8 mouse cellular contexts compared by ENCODE assay signal in the genomic region with DNA sequence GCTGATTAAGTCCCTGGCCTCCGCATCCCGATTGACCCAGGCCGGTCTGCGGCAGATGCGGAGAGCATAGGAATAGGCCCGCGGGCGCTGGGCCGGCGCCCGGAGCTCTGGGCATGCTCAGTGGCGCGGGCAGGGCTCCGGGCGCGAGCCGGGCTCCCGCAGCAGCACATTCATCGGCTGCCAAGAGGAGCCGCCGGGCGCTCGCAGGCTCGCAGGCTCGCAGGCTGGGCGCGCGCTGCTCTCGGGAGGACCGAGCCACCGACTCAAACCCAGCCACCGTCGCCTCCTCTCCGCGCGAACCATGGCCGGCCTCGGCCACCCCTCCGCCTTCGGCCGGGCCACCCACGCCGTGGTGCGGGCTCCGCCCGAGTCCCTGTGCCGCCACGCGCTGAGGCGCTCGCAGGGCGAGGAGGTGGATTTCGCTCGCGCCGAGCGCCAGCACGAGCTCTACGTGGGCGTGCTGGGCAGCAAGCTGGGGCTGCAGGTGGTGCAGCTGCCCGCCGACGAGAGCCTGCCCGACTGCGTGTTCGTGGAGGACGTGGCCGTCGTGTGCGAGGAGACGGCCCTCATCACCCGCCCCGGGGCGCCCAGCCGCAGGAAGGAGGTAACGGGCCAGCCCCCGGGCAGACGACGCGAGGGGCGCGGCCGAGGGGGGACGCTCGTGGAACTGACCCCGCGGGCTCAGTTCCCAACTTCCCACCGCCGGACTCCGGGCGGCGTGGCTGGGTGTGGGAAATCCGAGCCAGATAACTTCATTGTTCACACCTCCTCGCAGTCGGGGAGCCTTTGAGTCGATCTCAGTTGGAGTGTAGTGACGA. TPM values are rescaled to one million over a fixed set of nuclear protein-coding genes. Genes with fewer than 3 reads are reported as not detected.
DNase-seq lines count a peak whose midpoint lies in the region; ATAC-seq and TF ChIP-seq lines count a peak whose summit lies in the region.

A gene (plus strand): TSS at position 115 of the 818 bp plus-strand sequence.

- no peaks in the 10 kb centered on the region for H3K36me3 ChIP-seq in erythroblast, embryonic 14.5 days (ENCODE audit: control insufficient read depth)
- no peaks in the 10 kb centered on the region for H3K36me3 ChIP-seq in embryonic facial prominence, embryonic 11.5 days (replicated peaks; ENCODE audit: control insufficient read depth, insufficient read depth, low read depth, low read length)
- H3K36me3 ChIP-seq in kidney, adult 2 months (ENCODE audit: control insufficient read depth, insufficient read depth, low read length) = no peaks in the 10 kb centered on the region
- no peaks in the 10 kb centered on the region for H3K36me3 ChIP-seq in limb, embryonic 11.5 days (ENCODE audit: control insufficient read depth, insufficient read depth, low read length)
- H3K36me3 ChIP-seq in midbrain, embryonic 14.5 days (ENCODE audit: control insufficient read depth, insufficient read depth, low read length) = no peaks in the 10 kb centered on the region
- H3K36me3 ChIP-seq in testis, adult 2 months (ENCODE audit: control insufficient read depth, insufficient read depth, low read length) = no peaks in the 10 kb centered on the region

- peaks cover 41% of the 10 kb centered on the region for H3K27me3 ChIP-seq in erythroblast, embryonic 14.5 days (ENCODE audit: control insufficient read depth)
- H3K27me3 ChIP-seq in embryonic facial prominence, embryonic 11.5 days (ENCODE audit: control insufficient read depth, insufficient read depth, low read length) = peaks cover 2% of the 10 kb centered on the region; the same call in 1 of the 2 replicates
- no peaks in the 10 kb centered on the region for H3K27me3 ChIP-seq in kidney, adult 2 months (replicated peaks; ENCODE audit: control insufficient read depth, insufficient read depth, low read length)
- H3K27me3 ChIP-seq in limb, embryonic 11.5 days (ENCODE audit: control insufficient read depth, insufficient read depth, low read length) = peaks cover 22% of the 10 kb centered on the region
- H3K27me3 ChIP-seq in midbrain, embryonic 14.5 days (ENCODE audit: control insufficient read depth, insufficient read depth, low read length) = no peaks in the 10 kb centered on the region
- H3K27me3 ChIP-seq in testis, adult 2 months (ENCODE audit: control insufficient read depth, insufficient read depth, low read length) = no peaks in the 10 kb centered on the region

- H3K4me3 ChIP-seq in erythroblast, embryonic 14.5 days (replicated peaks) = peak within 1 kb of the TSS; percentile 63
- peak within 1 kb of the TSS; percentile 58 for H3K4me3 ChIP-seq in embryonic facial prominence, embryonic 11.5 days (ENCODE audit: low read depth, low read length)
- H3K4me3 ChIP-seq in kidney, adult 2 months (ENCODE audit: insufficient read depth, low read depth, low read length) = peak within 1 kb of the TSS; percentile 90
- H3K4me3 ChIP-seq in limb, embryonic 11.5 days (ENCODE audit: low read depth, low read length) = peak within 1 kb of the TSS; percentile 52
- H3K4me3 ChIP-seq in midbrain, embryonic 14.5 days (replicated peaks; ENCODE audit: low read depth, low read length) = peak within 1 kb of the TSS; percentile 61
- H3K4me3 ChIP-seq in testis, adult 2 months (ENCODE audit: control insufficient read depth, low read depth, low read length) = peak within 1 kb of the TSS; percentile 66

- peaks cover 35% of the 10 kb centered on the region for H3K4me1 ChIP-seq in erythroblast, embryonic 14.5 days (ENCODE audit: control insufficient read depth)
- H3K4me1 ChIP-seq in embryonic facial prominence, embryonic 11.5 days (ENCODE audit: control insufficient read depth, insufficient read depth, low read length) = no peaks in the 10 kb centered on the region
- H3K4me1 ChIP-seq in kidney, adult 2 months (ENCODE audit: control insufficient read depth, insufficient read depth, low read length) = peaks cover 17% of the 10 kb centered on the region
- peaks cover 3% of the 10 kb centered on the region; the same call in 1 of the 2 replicates for H3K4me1 ChIP-seq in limb, embryonic 11.5 days (ENCODE audit: control insufficient read depth, insufficient read depth, low read length)
- H3K4me1 ChIP-seq in midbrain, embryonic 14.5 days (ENCODE audit: control insufficient read depth, insufficient read depth, low read length) = peaks cover 10% of the 10 kb centered on the region; the same call in 1 of the 2 replicates
- H3K4me1 ChIP-seq in testis, adult 2 months (ENCODE audit: control insufficient read depth, insufficient read depth, low read length) = peaks cover 14% of the 10 kb centered on the region

- peak; percentile 75 for DNase-seq in embryonic facial prominence, embryonic 11.5 days (ENCODE audit: low spot score)
- peak; percentile 65 to 71 for DNase-seq in heart, adult 18-20 months
- peak; percentile 84 for DNase-seq in kidney, adult 2 months
- peak; percentile 78 for DNase-seq in limb, embryonic 11.5 days (ENCODE audit: low spot score)
- peak; percentile 92 for DNase-seq in midbrain, embryonic 14.5 days

- ATAC-seq in erythroblast, adult 5-6 weeks (replicated peaks; ENCODE audit: low FRiP score, poor library complexity, severe bottlenecking) = no peak
- ATAC-seq in embryonic facial prominence, embryonic 11.5 days (replicated peaks; ENCODE audit: insufficient number of reproducible peaks, low FRiP score, low TSS enrichment, low read depth) = peak; percentile 83
- ATAC-seq in limb, embryonic 11.5 days (ENCODE audit: insufficient number of reproducible peaks, low FRiP score, low TSS enrichment, low read depth) = peak; percentile 71
- ATAC-seq in midbrain, embryonic 14.5 days (ENCODE audit: low FRiP score, low TSS enrichment) = peak; percentile 90

- H3K4me2 ChIP-seq in embryonic facial prominence, embryonic 11.5 days (ENCODE audit: low read depth, low read length) = peak within 1 kb of the TSS; percentile 100
- H3K4me2 ChIP-seq in limb, embryonic 11.5 days (ENCODE audit: low read depth, severe bottlenecking) = peak within 1 kb of the TSS; percentile 98
- H3K4me2 ChIP-seq in midbrain, embryonic 14.5 days (ENCODE audit: low read length) = peak within 1 kb of the TSS; percentile 91

- 0% methylated on average over 90 of the region's 97 CpGs for whole genome bisulfite sequencing in embryonic facial prominence, embryonic 11.5 days
- WGBS in kidney, adult 2 months = under 1% methylated on average over 97 of the region's 97 CpGs
- under 1% methylated on average over 91 of the region's 97 CpGs for WGBS in limb, embryonic 11.5 days
- WGBS in midbrain, embryonic 14.5 days = under 1% methylated on average over 92 of the region's 97 CpGs

- TF ChIP-seq POLR2A in kidney, adult 2 months (IDR thresholded peaks at IDR 0.05; ENCODE audit: low read depth, low read length) = no peak
- 0 out of 2 replicates have a peak, but pooled peaks have one; percentile 15 for TF ChIP-seq POLR2A in testis, adult 2 months (IDR thresholded peaks at IDR 0.05; ENCODE audit: control insufficient read depth, low read depth, low read length)

- no peaks in the 10 kb centered on the region for H3K9me3 ChIP-seq in erythroblast, embryonic 14.5 days (ENCODE audit: control insufficient read depth, low read length)
- no peaks in the 10 kb centered on the region for H3K9me3 ChIP-seq in embryonic facial prominence, embryonic 11.5 days (replicated peaks; ENCODE audit: control insufficient read depth, low read length)
- H3K9me3 ChIP-seq in limb, embryonic 11.5 days (ENCODE audit: control insufficient read depth, low read length) = no peaks in the 10 kb centered on the region
- no peaks in the 10 kb centered on the region for H3K9me3 ChIP-seq in midbrain, embryonic 14.5 days (ENCODE audit: control insufficient read depth, low read length)

- TF ChIP-seq CTCF in kidney, adult 2 months (conservative IDR thresholded peaks at IDR 0.05; ENCODE audit: insufficient read depth, insufficient read length, low read depth, low read length) = no peak
- TF ChIP-seq CTCF in testis, adult 2 months (IDR thresholded peaks at IDR 0.05; ENCODE audit: control insufficient read depth, insufficient read depth, insufficient replicate concordance, low read depth, low read length) = no peak

- no peak within 1 kb of the TSS for H3K27ac ChIP-seq in embryonic facial prominence, embryonic 11.5 days (replicated peaks; ENCODE audit: low read depth, low read length)
- H3K27ac ChIP-seq in kidney, adult 2 months (ENCODE audit: insufficient read depth, low read depth, low read length) = peak within 1 kb of the TSS; percentile 85
- no peak within 1 kb of the TSS for H3K27ac ChIP-seq in limb, embryonic 11.5 days (replicated peaks; ENCODE audit: low read depth, low read length)
- peak within 1 kb of the TSS; percentile 89 for H3K27ac ChIP-seq in midbrain, embryonic 14.5 days (replicated peaks; ENCODE audit: low read depth, low read length)
- peak within 1 kb of the TSS; percentile 14; the same call in 1 of the 2 replicates for H3K27ac ChIP-seq in testis, adult 2 months (ENCODE audit: control insufficient read depth, insufficient read depth, low read depth, low read length)

- H3K9ac ChIP-seq in embryonic facial prominence, embryonic 11.5 days (replicated peaks; ENCODE audit: low read length) = peak within 1 kb of the TSS; percentile 80
- peak within 1 kb of the TSS; percentile 60 for H3K9ac ChIP-seq in limb, embryonic 11.5 days (ENCODE audit: low read length)
- H3K9ac ChIP-seq in midbrain, embryonic 14.5 days (replicated peaks; ENCODE audit: low read length) = peak within 1 kb of the TSS; percentile 86

RNA-seq across cellular contexts. Expression of the gene that starts here (rescaled TPM):
- 0.08 and 0.12 TPM in 2 replicates for polyA plus RNA-seq in erythroblast, embryonic 14.5 days (2012)
- total RNA-seq in erythroblast, adult 5-6 weeks (2015; ENCODE audit: low replicate concordance) = not detected in 2 replicates
- total RNA-seq in erythroblast, adult 5-6 weeks (2017; ENCODE audit: low replicate concordance) = not detected in 2 replicates
- 23.7 and 28.0 TPM in 2 replicates for polyA plus RNA-seq in embryonic facial prominence, embryonic 11.5 days (2014; fragmentation: Nextera tagmentation; extraction: Ambion mirVana)
- total RNA-seq in heart, adult 18-20 months (2021) = 1 to 10 TPM; 6.4 to 8.2 TPM
- polyA plus RNA-seq in kidney, adult 2 months (2012; rRNA removed) = 143 and 159 TPM in 2 replicates
- polyA plus RNA-seq in limb, embryonic 11.5 days (2014; fragmentation: Nextera tagmentation; extraction: Ambion mirVana) = 14.0 and 15.6 TPM in 2 replicates
- polyA plus RNA-seq in midbrain, embryonic 14.5 days (2014; fragmentation: Nextera tagmentation; extraction: Ambion mirVana) = 91.2 and 123 TPM in 2 replicates
- 8.0 and 11.0 TPM in 2 replicates for polyA plus RNA-seq in testis, adult 2 months (2012; rRNA removed)

Comparison
In these comparisons a context has a peak if more than half of its experiments do, and no peak if none do; other contexts are left out.
1. RNA of the gene that starts here (total RNA-seq): 6.4 to 8.2 TPM in heart, adult 18-20 months; not detected in erythroblast, adult 5-6 weeks; every median in the first group is over 4 times any median in the second.
2. H3K27ac ChIP-seq: peak in kidney, adult 2 months (single experiment), midbrain, embryonic 14.5 days (single experiment) and testis, adult 2 months (single experiment); none in embryonic facial prominence, embryonic 11.5 days (single experiment) and limb, embryonic 11.5 days (single experiment).
3. Peak in every context shown above with its lines, with median percentiles within 50 percentile points of each other: H3K4me3 ChIP-seq, DNase-seq, H3K4me2 ChIP-seq and H3K9ac ChIP-seq.